ENCODE assay signal across 28 mouse cellular contexts in genomic region chr12:36474171-36474570, GRCm38 (mm10).
DNase-seq lines count a peak whose midpoint lies in the region; ATAC-seq and TF ChIP-seq lines count a peak whose summit lies in the region.
"Had no signal": no experiment of that assay in that cellular context is flagged by ENCODE, and none has a peak within 500 bp of the region (broad histone marks: within the 10 kb centered on the region; RNA-seq: fewer than 3 reads in every experiment).

No protein-coding gene starts in this region.

- 72% methylated on average over 3 of the region's 3 CpGs for WGBS in lung, postnatal 0 days
- WGBS in forebrain, embryonic 15.5 days, result 86% methylated on average over 3 of the region's 3 CpGs
- WGBS in forebrain, embryonic 12.5 days, result 86% methylated on average over 3 of the region's 3 CpGs

- no peak for ATAC-seq in lung, postnatal 0 days
- no peak for ATAC-seq in forebrain, embryonic 15.5 days (replicated peaks)
- no peak for ATAC-seq in forebrain, embryonic 12.5 days (ENCODE audit: low FRiP score)
- ATAC-seq: CD4-positive, CD25-positive, alpha-beta regulatory T cell, adult 4 months; forebrain, embryonic 16.5 days; hindbrain, embryonic 16.5 days; intestine, embryonic 16.5 days had no signal

- H3K4me1 ChIP-seq in lung, postnatal 0 days (ENCODE audit: insufficient read depth, low read depth, low read length), result no peaks in the 10 kb centered on the region
- no peaks in the 10 kb centered on the region for H3K4me1 ChIP-seq in forebrain, embryonic 15.5 days
- H3K4me1 ChIP-seq in forebrain, embryonic 12.5 days, result no peaks in the 10 kb centered on the region
- H3K4me1 ChIP-seq: hindbrain, embryonic 10.5 days; hindbrain, embryonic 13.5 days had no signal

- no peaks in the 10 kb centered on the region for H3K36me3 ChIP-seq in lung, postnatal 0 days (ENCODE audit: insufficient read depth, low read length)
- H3K36me3 ChIP-seq in forebrain, embryonic 15.5 days, result no peaks in the 10 kb centered on the region
- H3K36me3 ChIP-seq in forebrain, embryonic 12.5 days (replicated peaks), result no peaks in the 10 kb centered on the region
- H3K36me3 ChIP-seq: embryonic facial prominence, embryonic 12.5 days; embryonic facial prominence, embryonic 15.5 days; heart, embryonic 12.5 days; heart, embryonic 15.5 days; hindbrain, embryonic 10.5 days; hindbrain, embryonic 13.5 days had no signal

- H3K27ac ChIP-seq in lung, postnatal 0 days (ENCODE audit: low read length), result no peak overlapping the region
- H3K27ac ChIP-seq in forebrain, embryonic 15.5 days (replicated peaks), result no peak overlapping the region
- H3K27ac ChIP-seq in forebrain, embryonic 12.5 days, result no peak overlapping the region
- H3K27ac ChIP-seq: embryonic facial prominence, embryonic 12.5 days; embryonic facial prominence, embryonic 15.5 days; gastrocnemius, adult 2 months; heart, embryonic 15.5 days; hindbrain, embryonic 10.5 days; hindbrain, embryonic 13.5 days had no signal

- H3K9me3 ChIP-seq in lung, postnatal 0 days (ENCODE audit: low read length), result no peaks in the 10 kb centered on the region
- no peaks in the 10 kb centered on the region for H3K9me3 ChIP-seq in forebrain, embryonic 15.5 days
- no peaks in the 10 kb centered on the region for H3K9me3 ChIP-seq in forebrain, embryonic 12.5 days
- H3K9me3 ChIP-seq: embryonic facial prominence, embryonic 12.5 days; embryonic facial prominence, embryonic 15.5 days; heart, embryonic 12.5 days; heart, embryonic 15.5 days; hindbrain, embryonic 10.5 days; hindbrain, embryonic 13.5 days had no signal

- no peak overlapping the region for H3K9ac ChIP-seq in lung, postnatal 0 days (replicated peaks; ENCODE audit: low read depth)
- no peak overlapping the region for H3K9ac ChIP-seq in forebrain, embryonic 15.5 days (replicated peaks)
- H3K9ac ChIP-seq in forebrain, embryonic 12.5 days, result no peak overlapping the region
- H3K9ac ChIP-seq: embryonic facial prominence, embryonic 12.5 days; embryonic facial prominence, embryonic 15.5 days; heart, embryonic 12.5 days; heart, embryonic 15.5 days; hindbrain, embryonic 13.5 days had no signal

- TF ChIP-seq CTCF in lung, postnatal 0 days (IDR thresholded peaks at IDR 0.05), result no peak

- H3K4me2 ChIP-seq in lung, postnatal 0 days (replicated peaks; ENCODE audit: low read depth, low read length), result no peak overlapping the region
- no peak overlapping the region for H3K4me2 ChIP-seq in forebrain, embryonic 15.5 days (replicated peaks)
- no peak overlapping the region for H3K4me2 ChIP-seq in forebrain, embryonic 12.5 days
- H3K4me2 ChIP-seq: embryonic facial prominence, embryonic 12.5 days; embryonic facial prominence, embryonic 15.5 days; heart, embryonic 12.5 days; heart, embryonic 15.5 days; hindbrain, embryonic 13.5 days had no signal

- no peaks in the 10 kb centered on the region for H3K27me3 ChIP-seq in lung, postnatal 0 days (replicated peaks; ENCODE audit: insufficient read depth, low read length)
- H3K27me3 ChIP-seq in forebrain, embryonic 15.5 days, result no peaks in the 10 kb centered on the region
- H3K27me3 ChIP-seq in forebrain, embryonic 12.5 days, result no peaks in the 10 kb centered on the region
- H3K27me3 ChIP-seq: embryonic facial prominence, embryonic 12.5 days; embryonic facial prominence, embryonic 15.5 days; heart, embryonic 12.5 days; heart, embryonic 15.5 days; hindbrain, embryonic 13.5 days had no signal

- H3K4me3 ChIP-seq in lung, postnatal 0 days (ENCODE audit: low read depth, low read length), result no peak overlapping the region
- H3K4me3 ChIP-seq in forebrain, embryonic 15.5 days, result no peak overlapping the region
- no peak overlapping the region for H3K4me3 ChIP-seq in forebrain, embryonic 12.5 days (replicated peaks)
- H3K4me3 ChIP-seq: embryonic facial prominence, embryonic 12.5 days; embryonic facial prominence, embryonic 15.5 days; gastrocnemius, adult 2 months; heart, embryonic 12.5 days; heart, embryonic 15.5 days; hindbrain, embryonic 10.5 days; hindbrain, embryonic 13.5 days had no signal

- peak; percentile 18 for DNase-seq in adrenal gland, adult 2 months
- no peak for DNase-seq in adrenal gland, adult 18-20 months (ENCODE audit: low spot score in 2 of 2)
- DNase-seq in lung, postnatal 0 days (ENCODE audit: low spot score), result peak; percentile 33
- no peak for DNase-seq in lung, postnatal 4 days
- DNase-seq in adrenal gland, postnatal 14 days, result peak; percentile 11
- DNase-seq: B cell, adult 2 months; cerebellum, adult 11 months; cerebellum, adult 2 months; cerebellum, adult 9-11 months; cerebellum, postnatal 25 days; gastrocnemius, adult 2 months; gastrocnemius, postnatal 14 days; heart, adult 18-20 months; heart, postnatal 10 days; heart, postnatal 36 days; kidney, adult 18-20 months had no signal

- TF ChIP-seq EP300 in lung, postnatal 0 days (IDR thresholded peaks at IDR 0.05), result no peak

Comparison
In these comparisons a context has a peak if more than half of its experiments do, and no peak if none do; other contexts are left out.
1. DNase-seq: peak in adrenal gland, adult 2 months (single experiment), lung, postnatal 0 days (single experiment) and adrenal gland, postnatal 14 days (single experiment); none in adrenal gland, adult 18-20 months (0 of 2) and lung, postnatal 4 days (0 of 2).